Mouse (Mus musculus) midbrain, embryonic 16.5 days (tissue): ENCODE results near the gene Mark2. TPM values are rescaled to one million over a fixed set of nuclear protein-coding genes. Genes with fewer than 3 reads are reported as not detected.
A peak's percentile ranks its signal among the peaks of the same experiment; 100 is the strongest.

Source experiments
- ATAC-seq: fragments of 200-750 bp; cut with Nextera tagmentation; 2 replicates; pipeline ENCODE4 v1.8.0; 2017; ENCODE audit warnings: moderate TSS enrichment
- H3K27ac ChIP-seq: fragments of 300-500 bp; sonication (generic); 2 replicates; pipeline ENCODE4 v1.5.1; 2014; ENCODE audit warnings: mild to moderate bottlenecking, low read length, mixed read lengths
- H3K27me3 ChIP-seq: fragments of 300-500 bp; sonication (generic); 2 replicates; pipeline ENCODE4 v1.6.1; 2014; ENCODE audit warnings: low read depth, low read length, mixed read lengths; ENCODE audit not compliant: control insufficient read depth, insufficient read depth
- H3K36me3 ChIP-seq: fragments of 300-500 bp; sonication (generic); 2 replicates; pipeline ENCODE4 v1.6.1; 2014; ENCODE audit warnings: mild to moderate bottlenecking, low read length, moderate library complexity, mixed read lengths; ENCODE audit not compliant: control insufficient read depth, insufficient read depth
- H3K4me1 ChIP-seq: fragments of 300-500 bp; sonication (generic); 2 replicates; pipeline ENCODE4 v1.6.1; 2014; ENCODE audit warnings: mild to moderate bottlenecking, low read length, mixed read lengths; ENCODE audit not compliant: control insufficient read depth, insufficient read depth
- H3K4me2 ChIP-seq: fragments of 300-500 bp; sonication (generic); 2 replicates; pipeline ENCODE4 v1.6.1; 2014; ENCODE audit warnings: mild to moderate bottlenecking, low read length, mixed read lengths
- H3K4me3 ChIP-seq: fragments of 300-500 bp; sonication (generic); 2 replicates; pipeline ENCODE4 v1.5.1; 2014; ENCODE audit warnings: low read depth, mild to moderate bottlenecking, low read length, moderate library complexity, mixed read lengths
- H3K9ac ChIP-seq: fragments of 300-500 bp; sonication (generic); 2 replicates; pipeline ENCODE4 v1.6.1; 2014; ENCODE audit warnings: low read depth, low read length, mixed read lengths
- H3K9me3 ChIP-seq: fragments of 300-500 bp; sonication (generic); replicated peaks from 2 replicates; pipeline ENCODE4 v1.6.1; 2014; ENCODE audit warnings: mild to moderate bottlenecking, low read length, mixed read lengths; ENCODE audit not compliant: control insufficient read depth, poor library complexity, severe bottlenecking
- WGBS: fragments of 180-500 bp; shearing (Covaris S2); extraction: QIAGEN DNeasy Blood & Tissue Kit; methylation state at CpG from one replicate; pipeline ENCODE4 v1.1.7; 2014; 5-methylcytosine and 5-hydroxymethylcytosine counted together
- polyA plus RNA-seq: library from polyadenylated mRNA; unstranded; fragments of >200 nt; fragmentation: Nextera tagmentation; extraction: Ambion mirVana; gene quantifications from 2 replicates; pipeline ENCODE4 v1.2.1, GENCODE M21; 2015

Gene Mark2
- polyA plus RNA-seq, 1 experiment from 2014 or later, result 43.8 TPM

DNA sequence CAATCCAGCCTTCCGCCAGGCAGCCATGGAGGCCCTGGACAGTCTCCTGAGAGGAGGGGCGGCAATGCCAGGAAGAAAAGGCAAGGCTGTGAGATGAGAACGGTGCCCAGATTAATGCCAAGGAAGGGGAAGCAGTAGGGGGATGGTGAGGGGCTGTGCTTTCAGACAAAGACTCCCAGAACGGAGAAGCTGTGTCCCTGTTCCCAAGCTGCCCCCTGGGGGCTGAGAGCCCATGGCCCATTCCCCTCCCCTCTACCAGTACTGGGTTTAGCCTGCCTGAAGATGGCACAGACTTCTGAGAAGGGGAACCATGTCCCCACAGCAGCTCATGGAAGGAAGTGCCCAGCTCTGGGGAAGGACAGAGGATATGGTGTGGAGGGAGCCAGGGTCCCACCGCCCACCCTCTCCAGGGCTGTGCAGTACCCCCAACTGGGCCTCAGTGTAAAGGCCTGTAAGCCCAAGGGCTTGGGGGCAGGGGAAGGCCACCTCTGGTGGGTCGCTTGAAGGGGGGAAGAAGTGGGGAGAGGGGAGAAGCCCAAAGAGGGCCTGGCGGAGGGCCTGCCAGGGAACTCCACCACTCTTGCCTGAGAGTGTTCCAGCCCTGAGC, 65.5 kb downstream of the Mark2 start:
- H3K27me3 ChIP-seq, result no peaks in the 10 kb centered on the region
- peak overlapping the region; percentile 80 for H3K27ac ChIP-seq
- H3K36me3 ChIP-seq, result peaks cover 24% of the 10 kb centered on the region
- ATAC-seq, result peak; percentile 37
- H3K4me3 ChIP-seq, result no peak overlapping the region
- WGBS, result 23% methylated on average over 7 of the region's 7 CpGs
- H3K9ac ChIP-seq, result peak overlapping the region; percentile 22; the same call in 1 of the 2 replicates
- peaks cover 14% of the 10 kb centered on the region for H3K4me1 ChIP-seq
- H3K4me2 ChIP-seq, result no peak overlapping the region
- H3K9me3 ChIP-seq, result no peaks in the 10 kb centered on the region

- peaks cover 24% of the 10 kb centered on the region for H3K36me3 ChIP-seq
- H3K4me1 ChIP-seq, result peaks cover 22% of the 10 kb centered on the region
- ATAC-seq, result no peak
- H3K27ac ChIP-seq, result peak overlapping the region; percentile 78; the same call in 1 of the 2 replicates
- H3K4me2 ChIP-seq, result no peak overlapping the region
- H3K9me3 ChIP-seq, result no peaks in the 10 kb centered on the region
- H3K27me3 ChIP-seq, result no peaks in the 10 kb centered on the region
- no peak overlapping the region for H3K4me3 ChIP-seq
- H3K9ac ChIP-seq, result no peak overlapping the region
- WGBS, result 49% methylated on average over 7 of the region's 7 CpGs
Observed at GRCm38 (mm10) chr19:7275131-7275789, 66.4 kb downstream of the Mark2 start.

DNA sequence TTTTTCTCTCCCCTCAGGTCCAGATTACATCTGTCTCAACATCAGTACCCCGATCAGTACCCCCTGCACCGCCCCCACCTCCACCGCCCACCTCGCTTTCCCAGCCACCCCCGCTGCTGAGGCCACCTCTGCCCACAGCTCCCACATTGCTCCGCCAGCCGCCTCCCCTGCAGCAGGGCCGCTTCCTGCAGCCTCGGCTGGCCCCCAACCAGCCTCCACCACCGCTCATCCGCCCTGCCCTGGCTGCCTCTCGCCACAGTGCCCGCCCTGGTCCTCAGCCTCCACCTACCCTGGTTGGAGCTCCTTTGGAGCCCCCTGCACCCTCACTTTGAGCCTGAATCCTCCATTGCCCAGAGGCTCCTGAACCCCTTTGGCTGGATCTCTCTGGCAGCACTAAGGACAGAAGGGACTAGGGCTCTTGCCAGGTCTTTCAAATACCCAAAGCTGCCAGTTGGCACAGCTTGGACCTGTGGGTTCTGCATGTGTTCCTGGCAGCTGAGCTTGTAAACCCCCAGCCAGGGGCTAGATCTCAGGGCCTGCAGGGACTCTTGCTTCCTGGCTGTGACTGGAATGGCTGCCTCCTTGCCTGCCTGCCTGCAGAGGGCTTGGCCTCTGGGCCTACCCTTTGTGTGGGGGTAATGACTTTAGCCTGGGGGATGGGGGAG, 67.2 kb downstream of the Mark2 start:
- H3K4me2 ChIP-seq, result no peak overlapping the region
- no peaks in the 10 kb centered on the region for H3K9me3 ChIP-seq
- no peak overlapping the region for H3K9ac ChIP-seq
- no peak; the same call in 1 of the 2 replicates for ATAC-seq
- no peaks in the 10 kb centered on the region for H3K27me3 ChIP-seq
- peak overlapping the region; percentile 78 for H3K27ac ChIP-seq
- H3K36me3 ChIP-seq, result peaks cover 24% of the 10 kb centered on the region
- H3K4me3 ChIP-seq, result no peak overlapping the region
- 76% methylated on average over 10 of the region's 13 CpGs for WGBS
- H3K4me1 ChIP-seq, result peaks cover 30% of the 10 kb centered on the region

- Histone ChIP-seq H3K4me3 (no peak overlapping the region), H3K9ac (no peak overlapping the region), H3K4me1 (peaks cover 33% of the 10 kb centered on the region), H3K9me3 (no peaks in the 10 kb centered on the region), H3K36me3 (peaks cover 24% of the 10 kb centered on the region), H3K4me2 (no peak overlapping the region), H3K27ac (no peak overlapping the region), H3K27me3 (no peaks in the 10 kb centered on the region)
- 91% methylated on average over 4 of the region's 4 CpGs for WGBS
- ATAC-seq, result no peak
Observed at GRCm38 (mm10) chr19:7273486-7273885, 68.2 kb downstream of the Mark2 start.

GRCm38 (mm10) chr19:7269290-7270044, 72.2 kb downstream of the Mark2 start:
- peaks cover 17% of the 10 kb centered on the region for H3K36me3 ChIP-seq
- 11% methylated on average over 10 of the region's 11 CpGs for WGBS
- peak; percentile 4 for ATAC-seq

DNA sequence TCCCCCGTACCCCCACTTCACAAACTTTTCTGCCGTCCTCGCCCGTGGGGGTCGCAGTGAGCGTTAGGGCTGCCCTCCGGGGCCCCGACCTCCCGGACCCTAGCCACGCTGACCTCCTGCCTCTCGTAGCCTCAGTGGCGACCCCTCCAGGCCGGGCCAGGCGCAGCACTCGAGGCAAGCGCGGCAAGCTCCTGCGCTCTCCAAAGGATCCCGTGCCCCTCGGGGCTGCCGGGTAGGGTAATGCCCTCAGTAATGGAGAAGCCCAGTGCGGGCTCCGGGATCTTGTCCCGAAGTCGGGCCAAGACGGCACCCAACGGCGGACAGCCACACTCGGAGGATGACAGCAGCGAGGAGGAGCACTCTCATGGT, 73.0 kb downstream of the Mark2 start:
- Histone ChIP-seq H3K36me3 (peaks cover 10% of the 10 kb centered on the region), H3K4me2 (peak overlapping the region; percentile 64), H3K9ac (peak overlapping the region; percentile 85), H3K4me1 (peaks cover 49% of the 10 kb centered on the region), H3K9me3 (no peaks in the 10 kb centered on the region), H3K27me3 (no peaks in the 10 kb centered on the region), H3K27ac (peak overlapping the region; percentile 93), H3K4me3 (peak overlapping the region; percentile 60)
- peak; percentile 22 for ATAC-seq
- WGBS, result under 1% methylated on average over 30 of the region's 30 CpGs

More at GRCm38 (mm10) chr19:7269290-7270044, 72.2 kb downstream of the Mark2 start:
- Histone ChIP-seq H3K4me3 (peak overlapping the region; percentile 60), H3K9ac (peak overlapping the region; percentile 85), H3K9me3 (no peaks in the 10 kb centered on the region), H3K27ac (peak overlapping the region; percentile 93), H3K4me1 (peaks cover 51% of the 10 kb centered on the region), H3K27me3 (no peaks in the 10 kb centered on the region), H3K4me2 (peak overlapping the region; percentile 64)

GRCm38 (mm10) chr19:7267781-7268721, 73.6 kb downstream of the Mark2 start:
- H3K36me3 ChIP-seq, result peaks cover 4% of the 10 kb centered on the region; the same call in 1 of the 2 replicates
- ATAC-seq, result peak; percentile 61
- peak overlapping the region; percentile 93 for H3K27ac ChIP-seq
- no peaks in the 10 kb centered on the region for H3K9me3 ChIP-seq
- H3K9ac ChIP-seq, result peak overlapping the region; percentile 85
- under 1% methylated on average over 58 of the region's 97 CpGs for WGBS
- peak overlapping the region; percentile 60 for H3K4me3 ChIP-seq
- H3K4me2 ChIP-seq, result peak overlapping the region; percentile 64
- peaks cover 49% of the 10 kb centered on the region for H3K4me1 ChIP-seq
- no peaks in the 10 kb centered on the region for H3K27me3 ChIP-seq
